Mouse (Mus musculus): ENCODE measurements around the gene Olfr1388. TPM values are rescaled to one million over a fixed set of nuclear protein-coding genes. Genes with fewer than 3 reads are reported as not detected.
"Not testable (repeated sequence)": the region's sequence is repeated elsewhere in the genome, so short reads cannot be mapped to it uniquely, and the experiment has no call there.

The Olfr1388 gene
- total RNA-seq (2022): under 1 TPM in 3 of 4 experiments, not detected in 1; 0.08 to 0.17 (median 0.10) TPM

DNA sequence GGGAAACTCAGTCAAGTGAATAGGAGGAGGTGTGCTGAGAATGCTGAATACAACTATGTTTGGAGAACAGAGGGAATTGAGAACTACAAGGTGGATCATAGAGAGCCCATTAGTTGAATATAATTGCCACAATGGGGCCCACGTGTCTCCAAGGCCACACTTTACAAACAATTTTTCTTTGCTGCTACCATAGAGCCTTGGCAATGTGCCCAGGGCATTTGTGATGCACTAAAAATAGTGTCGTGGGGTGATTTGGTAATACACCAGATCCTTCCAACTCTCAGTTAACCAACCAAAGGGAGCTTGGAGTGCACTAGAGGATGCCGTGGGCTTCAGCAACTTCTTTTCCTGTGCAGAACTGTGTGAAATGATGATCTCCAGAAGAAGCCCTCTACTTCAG, at the start of gene Olfr1388:
TSS of gene Olfr1388 (plus strand) at position 214 of the 400 bp plus-strand sequence.
- no peak for DNase-seq (ENCODE audit: low spot score in 2 of 2)

DNA sequence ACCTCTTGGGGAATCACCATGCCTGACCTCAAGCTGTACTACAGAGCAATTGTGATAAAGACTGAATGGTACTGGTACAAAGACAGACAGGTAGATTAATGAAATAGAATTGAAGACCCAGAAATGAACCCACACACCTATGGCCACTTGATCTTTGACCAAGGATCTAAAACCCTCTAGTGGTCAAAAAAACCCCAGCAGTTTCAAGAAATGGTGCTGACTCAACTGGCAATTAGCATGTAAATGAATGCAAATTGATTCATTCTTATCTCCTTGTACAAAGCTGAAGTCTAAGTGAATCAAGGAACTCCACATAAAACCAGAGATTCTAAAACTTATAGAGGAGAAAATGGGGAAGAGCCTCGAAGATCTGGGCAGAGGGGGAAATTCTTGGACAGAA, 43.7 kb upstream of the Olfr1388 start:
- DNase-seq (ENCODE audit: low spot score in 2 of 2): not testable (repeated sequence)

DNA sequence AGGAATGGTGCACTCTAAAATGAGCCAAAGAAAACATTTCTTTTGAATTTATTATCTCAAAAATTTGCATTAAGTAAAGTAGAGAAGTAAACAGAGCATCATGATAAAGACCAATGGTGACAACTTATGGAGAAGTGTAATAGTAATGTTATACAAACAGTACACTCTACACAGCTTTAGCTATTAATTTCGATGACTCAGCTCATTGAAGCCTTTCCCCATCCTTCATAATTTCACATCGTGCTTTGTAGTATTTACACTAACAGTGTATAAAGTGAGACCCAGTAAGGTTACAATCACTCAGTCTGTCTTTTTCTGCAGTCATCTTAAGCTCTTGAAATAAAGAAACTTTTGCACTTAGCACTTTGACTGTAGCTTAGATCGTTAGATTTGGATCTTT, 29.6 kb upstream of the Olfr1388 start:
- DNase-seq (ENCODE audit: low spot score in 2 of 2): no peak

DNA sequence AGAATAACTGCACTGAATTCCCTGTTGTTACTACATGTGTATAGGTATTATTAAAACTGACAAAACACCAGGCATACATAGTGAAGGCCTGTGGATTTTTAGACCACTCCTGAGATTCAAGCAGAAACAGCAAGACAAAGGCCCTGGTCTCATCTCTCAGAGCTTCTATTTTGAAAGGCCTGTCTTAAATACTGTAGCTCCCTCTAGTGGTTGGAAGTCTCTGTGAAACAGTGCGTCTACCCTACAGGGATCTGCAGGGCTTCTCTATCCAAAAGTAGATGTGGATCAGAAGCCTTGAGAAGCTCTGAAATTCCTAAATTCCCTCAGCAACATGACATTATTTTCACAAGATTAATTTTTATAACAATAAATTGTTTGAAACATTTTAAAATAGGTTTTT, 25.9 kb upstream of the Olfr1388 start:
- no peak for DNase-seq (ENCODE audit: low spot score in 2 of 2)

DNA sequence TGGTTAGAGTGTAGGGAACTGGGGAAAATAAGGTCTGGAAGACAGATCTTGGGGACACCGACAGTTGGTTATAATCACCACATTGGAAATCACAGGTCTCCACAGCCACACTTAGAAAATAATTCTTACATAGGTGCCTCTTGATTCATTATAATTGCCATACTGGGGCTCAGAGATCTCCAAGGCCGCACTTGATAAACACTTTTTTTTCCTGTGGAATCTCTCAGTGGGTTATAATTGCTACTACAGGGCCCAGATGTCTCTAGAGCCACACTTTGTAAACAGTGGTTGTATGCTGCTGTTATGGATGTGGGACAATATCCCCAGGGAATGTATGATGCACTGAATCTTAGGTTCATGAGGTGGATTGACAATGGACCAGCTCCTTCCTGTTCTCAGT, 13.7 kb upstream of the Olfr1388 start, which contains the start of gene Olfr1389:
TSS of gene Olfr1389 (plus strand) at position 301 of the 400 bp plus-strand sequence.
- no peak for DNase-seq (ENCODE audit: low spot score in 2 of 2)

DNA sequence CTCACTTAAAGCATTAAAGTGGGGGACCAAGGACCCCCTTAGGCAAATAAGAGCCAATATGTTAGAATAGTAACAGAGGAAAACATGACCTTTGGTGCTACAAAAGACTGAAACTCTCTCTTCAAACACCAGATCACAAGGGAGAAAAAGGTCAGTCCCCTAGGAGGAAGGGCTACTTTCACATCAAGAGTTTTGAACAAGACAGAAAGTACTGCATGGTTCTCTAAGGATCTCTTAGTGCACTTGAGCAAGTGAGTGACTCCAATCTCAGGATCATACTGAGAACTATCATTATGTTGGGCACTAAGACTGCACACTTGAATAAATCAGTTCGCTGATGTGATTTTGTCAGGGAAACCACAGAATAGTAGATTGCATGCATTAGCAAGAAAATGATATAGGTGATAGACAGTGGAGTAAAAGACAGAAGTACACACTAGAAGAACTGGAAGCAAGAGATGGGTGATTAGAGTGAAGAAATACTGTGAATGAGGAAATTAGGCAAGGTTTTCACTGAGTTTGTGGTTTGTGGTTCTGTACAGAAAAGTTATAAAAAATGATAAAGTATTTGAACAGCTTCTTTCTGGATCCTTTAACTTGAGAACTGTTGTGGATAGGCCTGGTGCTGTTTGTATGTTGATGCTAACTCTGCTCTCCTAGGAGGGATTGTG, 11.0 kb upstream of the Olfr1388 start:
- no peak for DNase-seq (ENCODE audit: low spot score in 2 of 2)

- no peak for DNase-seq (ENCODE audit: low spot score in 2 of 2)
Measured at GRCm38 (mm10) chr11:49429641-49430040, 6.8 kb upstream of the Olfr1388 start.

DNA sequence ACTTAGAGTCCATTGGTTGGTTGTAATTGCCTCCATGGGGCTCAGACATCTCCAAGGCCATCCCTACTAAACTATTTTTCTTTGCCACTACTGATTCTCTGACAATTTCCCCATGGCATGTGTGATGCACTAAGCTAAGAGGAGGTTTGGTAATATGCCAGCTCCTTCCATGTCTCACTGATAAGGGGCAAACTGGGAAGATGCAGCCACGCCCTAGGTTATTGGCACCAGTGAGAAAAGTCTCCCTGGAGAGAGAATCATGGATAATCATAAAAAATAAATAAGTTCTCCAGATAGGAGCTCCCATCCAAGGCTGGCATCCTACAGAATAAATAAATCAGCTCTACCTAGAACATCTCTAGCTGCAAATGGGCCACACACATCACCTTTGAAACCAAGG, 18.6 kb downstream of the Olfr1388 start, which contains the start of gene Olfr1387:
TSS of gene Olfr1387 (plus strand) at position 301 of the 400 bp plus-strand sequence.
- DNase-seq (ENCODE audit: low spot score in 2 of 2): no peak

DNA sequence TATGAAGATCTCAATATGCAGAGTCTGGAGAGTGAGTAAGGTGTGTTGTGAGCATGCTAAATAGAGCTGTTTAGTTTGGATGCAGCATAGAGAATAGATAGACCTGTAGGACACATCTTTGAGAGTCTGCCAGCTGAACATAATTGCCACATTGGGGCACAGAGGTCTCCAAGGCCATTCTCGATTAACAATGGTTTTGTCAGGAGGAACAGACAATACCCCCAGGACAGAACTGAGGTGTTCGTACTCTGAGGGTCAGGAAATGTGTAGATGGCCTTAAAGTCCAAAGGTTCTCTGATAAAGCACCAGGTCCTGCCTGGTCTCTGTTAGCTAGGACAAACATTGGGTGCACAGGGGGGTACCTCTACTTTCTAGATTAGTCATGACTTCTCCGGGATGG, 28.3 kb downstream of the Olfr1388 start, which contains the start of gene Olfr1386:
TSS of gene Olfr1386 (plus strand) at position 301 of the 400 bp plus-strand sequence.
- not testable (repeated sequence) for DNase-seq (ENCODE audit: low spot score in 2 of 2)

GRCm38 (mm10) chr11:49485973-49486372, 49.5 kb downstream of the Olfr1388 start:
- DNase-seq (ENCODE audit: low spot score in 2 of 2): no peak

GRCm38 (mm10) chr11:49488770-49489169, 52.3 kb downstream of the Olfr1388 start, which contains the start of gene Olfr1385:
Olfr1385 (plus strand) TSS chr11:49489070.
- DNase-seq (ENCODE audit: low spot score in 2 of 2): not testable (repeated sequence)

Other genes starting within 250 kb of the Olfr1388 start
- 1 to 10 TPM in 3 of 4 experiments, under 1 TPM in 1; 0.96 to 2.6 (median 2.0) TPM for gene Btnl9, start 249.5 kb upstream of the Olfr1388 start, total RNA-seq (2022)
- gene Zfp62, start 233.3 kb upstream of the Olfr1388 start, total RNA-seq (2022): 10 to 100 TPM; 24.4 to 29.9 (median 26.0) TPM
- 10 to 100 TPM; 39.4 to 56.8 (median 48.4) TPM for gene Mgat1, start 192.4 kb upstream of the Olfr1388 start, total RNA-seq (2022)
- not detected for gene Olfr1393, start 158.3 kb upstream of the Olfr1388 start, total RNA-seq (2022)
- not detected for gene Olfr1392, start 151.3 kb upstream of the Olfr1388 start, total RNA-seq (2022)
- gene Olfr10, start 131.9 kb upstream of the Olfr1388 start, total RNA-seq (2022): not detected
- not detected for gene Olfr1391, start 113.9 kb upstream of the Olfr1388 start, total RNA-seq (2022)
- not detected for gene Olfr1390, start 101.4 kb upstream of the Olfr1388 start, total RNA-seq (2022)
- gene Olfr1389, start 13.6 kb upstream of the Olfr1388 start, total RNA-seq (2022): not detected
- not detected for gene Olfr1387, start 18.7 kb downstream of the Olfr1388 start, total RNA-seq (2022)
- not detected for gene Olfr1386, start 28.4 kb downstream of the Olfr1388 start, total RNA-seq (2022)
- not detected for gene Olfr1385, start 52.4 kb downstream of the Olfr1388 start, total RNA-seq (2022)
- not detected for gene Olfr1384, start 70.1 kb downstream of the Olfr1388 start, total RNA-seq (2022)
- under 1 TPM in 1 of 4 experiments, not detected in 3; 0.47 TPM for gene Olfr1383, start 83.0 kb downstream of the Olfr1388 start, total RNA-seq (2022)
- under 1 TPM in 1 of 4 experiments, not detected in 3; 0.07 TPM for gene Olfr1382, start 91.6 kb downstream of the Olfr1388 start, total RNA-seq (2022)
- gene Olfr1381, start 106.8 kb downstream of the Olfr1388 start, total RNA-seq (2022): not detected
- gene Olfr1380, start 120.3 kb downstream of the Olfr1388 start, total RNA-seq (2022): not detected
- 1 to 10 TPM; 2.1 to 2.4 (median 2.3) TPM for gene Flt4, start 172.6 kb downstream of the Olfr1388 start, total RNA-seq (2022)
- gene Scgb3a1, start 227.0 kb downstream of the Olfr1388 start, total RNA-seq (2022): not detected